Comparison of ENCODE assay signal across 10 mouse cellular contexts in the genomic region with DNA sequence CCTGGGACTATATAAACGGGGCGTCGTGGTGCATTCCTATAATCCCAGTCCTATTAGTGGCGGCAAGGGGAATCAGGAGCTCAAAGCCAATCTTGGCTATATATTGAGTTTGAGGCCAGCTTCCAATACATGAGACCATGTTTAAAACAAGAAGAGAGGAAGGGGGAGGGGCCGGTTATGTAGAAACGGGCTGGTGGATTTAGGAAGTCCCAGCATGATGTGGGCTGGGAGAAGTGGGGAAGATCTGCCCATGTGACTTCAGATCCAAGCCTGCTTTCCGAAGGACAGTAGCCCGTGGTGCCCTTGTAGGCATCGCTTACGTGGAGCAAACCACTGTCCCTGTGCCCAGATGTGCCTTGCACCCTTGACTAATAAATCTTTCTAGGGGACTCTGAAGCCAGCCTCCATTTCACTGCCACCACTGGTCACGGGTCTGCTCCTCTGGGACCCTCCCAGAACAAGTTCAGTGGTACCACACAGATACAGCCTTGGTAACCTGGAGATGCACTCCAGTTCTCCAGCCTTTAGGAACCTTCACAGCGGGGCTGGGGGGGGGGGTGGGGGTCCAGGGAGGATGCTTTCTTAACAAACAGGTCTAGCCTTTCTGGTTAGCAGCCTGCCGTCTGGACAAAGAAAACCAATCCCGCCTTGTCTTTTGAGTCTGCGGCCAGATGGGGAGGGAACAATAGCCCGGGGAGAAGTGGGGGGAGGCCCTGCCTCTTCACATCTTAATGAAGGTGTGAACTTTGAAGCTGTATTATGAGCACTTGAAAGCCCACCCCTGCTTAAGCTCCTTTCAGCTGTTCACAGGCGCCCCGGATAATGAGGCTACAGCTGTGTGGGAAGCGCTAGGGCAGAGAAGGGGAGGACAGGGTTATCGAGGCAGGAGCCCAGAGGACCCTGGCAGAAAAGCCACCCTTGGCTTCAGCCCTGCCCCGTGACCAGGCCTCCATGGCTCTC.
DNase-seq lines count a peak whose midpoint lies in the region; ATAC-seq and TF ChIP-seq lines count a peak whose summit lies in the region.
"Had no signal": no experiment of that assay in that cellular context is flagged by ENCODE, and none has a peak within 500 bp of the region (broad histone marks: within the 10 kb centered on the region; RNA-seq: fewer than 3 reads in every experiment).

No protein-coding gene starts in this region.

- peaks cover 16% of the 10 kb centered on the region for H3K4me1 ChIP-seq in ES-Bruce4 (ENCODE audit: control insufficient read depth, insufficient read depth, low read length)
- H3K4me1 ChIP-seq in embryonic facial prominence, embryonic 15.5 days: peaks cover 21% of the 10 kb centered on the region
- peaks cover 15% of the 10 kb centered on the region for H3K4me1 ChIP-seq in limb, embryonic 15.5 days

- H3K4me2 ChIP-seq in embryonic facial prominence, embryonic 15.5 days (replicated peaks): peak overlapping the region; percentile 4
- H3K4me2 ChIP-seq in limb, embryonic 15.5 days: peak overlapping the region; percentile 34

- peak; percentile 18; the same call in 1 of the 2 replicates for ATAC-seq in embryonic facial prominence, embryonic 15.5 days (ENCODE audit: insufficient number of reproducible peaks, low FRiP score, low TSS enrichment, low read depth)
- ATAC-seq in limb, embryonic 15.5 days (ENCODE audit: insufficient number of reproducible peaks, low FRiP score, low TSS enrichment, low read depth): no peak

- H3K27me3 ChIP-seq in ES-Bruce4 (ENCODE audit: control insufficient read depth, insufficient read depth, low read length, poor library complexity, severe bottlenecking): no peaks in the 10 kb centered on the region
- H3K27me3 ChIP-seq in embryonic facial prominence, embryonic 15.5 days: no peaks in the 10 kb centered on the region
- no peaks in the 10 kb centered on the region for H3K27me3 ChIP-seq in limb, embryonic 15.5 days

- WGBS in embryonic facial prominence, embryonic 15.5 days: 14% methylated on average over 21 of the region's 21 CpGs
- WGBS in limb, embryonic 15.5 days: 16% methylated on average over 21 of the region's 21 CpGs

- no peaks in the 10 kb centered on the region for H3K36me3 ChIP-seq in ES-Bruce4 (ENCODE audit: control insufficient read depth, insufficient read depth, low read length, poor library complexity, severe bottlenecking)
- H3K36me3 ChIP-seq in embryonic facial prominence, embryonic 15.5 days: no peaks in the 10 kb centered on the region
- H3K36me3 ChIP-seq in limb, embryonic 15.5 days: no peaks in the 10 kb centered on the region

- H3K9ac ChIP-seq in ES-Bruce4 (ENCODE audit: low read depth, poor library complexity, severe bottlenecking): peak overlapping the region; percentile 27
- H3K9ac ChIP-seq in embryonic facial prominence, embryonic 15.5 days: no peak overlapping the region
- no peak overlapping the region for H3K9ac ChIP-seq in limb, embryonic 15.5 days
- H3K9ac ChIP-seq: liver, embryonic 14.5 days had no signal

- no peak overlapping the region for H3K4me3 ChIP-seq in ES-Bruce4 (ENCODE audit: low read depth, low read length)
- no peak overlapping the region for H3K4me3 ChIP-seq in embryonic facial prominence, embryonic 15.5 days (replicated peaks)
- 0 out of 2 replicates have a peak overlapping the region, but pooled peaks have one; percentile 4 for H3K4me3 ChIP-seq in limb, embryonic 15.5 days

- intact Hi-C loops in left cerebral cortex, postnatal 36 days (cut with DNase I): no loop called here

- TF ChIP-seq CTCF in ES-Bruce4 (IDR thresholded peaks at IDR 0.05; ENCODE audit: low read depth, low read length): no peak

- TF ChIP-seq POLR2A in ES-Bruce4 (IDR thresholded peaks at IDR 0.05; ENCODE audit: insufficient read depth, low read length): no peak

- peak overlapping the region; percentile 74 for H3K27ac ChIP-seq in ES-Bruce4 (ENCODE audit: insufficient read depth, low read length)
- no peak overlapping the region for H3K27ac ChIP-seq in embryonic facial prominence, embryonic 15.5 days (replicated peaks)
- H3K27ac ChIP-seq in limb, embryonic 15.5 days: no peak overlapping the region
- H3K27ac ChIP-seq: liver, embryonic 14.5 days had no signal

- TF ChIP-seq EP300 in ES-Bruce4 (IDR thresholded peaks at IDR 0.05; ENCODE audit: insufficient read depth, low read depth, low read length): peak; percentile 95

- H3K9me3 ChIP-seq in ES-Bruce4 (replicated peaks; ENCODE audit: control insufficient read depth, insufficient read depth, low read length, poor library complexity, severe bottlenecking): no peaks in the 10 kb centered on the region; the same call in 1 of the 2 replicates
- no peaks in the 10 kb centered on the region for H3K9me3 ChIP-seq in embryonic facial prominence, embryonic 15.5 days (replicated peaks)
- H3K9me3 ChIP-seq in limb, embryonic 15.5 days: no peaks in the 10 kb centered on the region

- peak; percentile 5 for DNase-seq in cerebellum, adult 8-10 months
- DNase-seq in cerebellum, adult 9-11 months: no peak
- no peak for DNase-seq in left cerebral cortex, postnatal 36 days (ENCODE audit: low spot score in 2 of 2)
- DNase-seq in spleen, postnatal 14 days (ENCODE audit: low spot score in 2 of 2): no peak
- DNase-seq in T-cell, adult 2 months (ENCODE audit: low spot score): no peak
- DNase-seq: right cerebral cortex, postnatal 25 days had no signal
